Mouse (Mus musculus): ENCODE measurements around the gene Agl. TPM values are rescaled to one million over a fixed set of nuclear protein-coding genes. Genes with fewer than 3 reads are reported as not detected.

Agl gene
- total RNA-seq, 2 experiments from 2014 or later: 25.3 to 25.8 TPM

GRCm38 (mm10) chr3:116705637-116706204 lies 102.2 kb downstream of the Agl start:
- no peak overlapping the region for H3K4me3 ChIP-seq
- H3K27ac ChIP-seq: no peak overlapping the region
- DNase-seq (ENCODE audit: extremely low spot score in 1 of 2, low spot score in 2 of 2): no peak
- TF ChIP-seq CTCF (IDR thresholded peaks at IDR 0.05): no peak
- intact Hi-C loops (cut with DNase I): no loop called here

GRCm38 (mm10) chr3:116703835-116704234 lies 104.1 kb downstream of the Agl start:
- Histone ChIP-seq H3K4me3 (no peak overlapping the region), H3K27ac (no peak overlapping the region)
- no peak for TF ChIP-seq CTCF (IDR thresholded peaks at IDR 0.05)
- intact Hi-C loops (cut with DNase I): no loop called here
- DNase-seq (ENCODE audit: extremely low spot score in 1 of 2, low spot score in 2 of 2): no peak

DNA sequence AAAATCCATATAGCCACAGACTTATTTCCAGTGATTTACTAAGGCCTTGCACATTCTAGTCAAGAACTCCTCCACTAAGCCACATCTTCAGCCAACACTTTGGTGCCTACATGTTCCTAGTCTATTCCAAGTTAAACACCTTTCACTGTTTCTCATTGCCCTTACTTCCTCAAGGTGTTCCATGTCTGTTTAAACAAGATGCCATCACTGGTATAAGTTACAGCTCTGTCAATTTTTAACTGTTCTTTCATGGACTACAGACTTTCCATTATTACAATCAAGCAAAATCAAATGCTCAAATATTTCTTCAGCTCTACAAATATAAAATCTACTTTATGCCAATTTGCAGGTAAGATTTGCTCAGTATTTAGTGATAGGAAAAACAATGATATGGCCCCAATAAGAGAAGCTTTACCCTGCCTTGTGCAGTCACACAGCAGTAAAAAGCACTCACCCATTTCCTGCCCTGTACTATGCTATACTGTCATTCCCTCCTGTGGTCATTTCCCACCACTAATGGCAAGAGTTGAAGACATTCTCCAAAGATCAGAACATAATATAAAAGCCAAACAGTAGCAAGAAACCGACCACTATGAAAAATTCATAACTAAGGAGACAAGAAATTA lies 105.2 kb downstream of the Agl start:
- intact Hi-C loops (cut with DNase I): no loop called here

GRCm38 (mm10) chr3:116701601-116702000 lies 106.4 kb downstream of the Agl start:
- Histone ChIP-seq H3K4me3 (no peak overlapping the region), H3K27ac (no peak overlapping the region)
- no peak for TF ChIP-seq CTCF (IDR thresholded peaks at IDR 0.05)
- intact Hi-C loops (cut with DNase I): no loop called here
- DNase-seq (ENCODE audit: extremely low spot score in 1 of 2, low spot score in 2 of 2): no peak

More for the DNA sequence above, 105.2 kb downstream of the Agl start:
- TF ChIP-seq CTCF (IDR thresholded peaks at IDR 0.05): no peak
- H3K4me3 ChIP-seq: no peak overlapping the region
- H3K27ac ChIP-seq: no peak overlapping the region
- no peak for DNase-seq (ENCODE audit: extremely low spot score in 1 of 2, low spot score in 2 of 2)

DNA sequence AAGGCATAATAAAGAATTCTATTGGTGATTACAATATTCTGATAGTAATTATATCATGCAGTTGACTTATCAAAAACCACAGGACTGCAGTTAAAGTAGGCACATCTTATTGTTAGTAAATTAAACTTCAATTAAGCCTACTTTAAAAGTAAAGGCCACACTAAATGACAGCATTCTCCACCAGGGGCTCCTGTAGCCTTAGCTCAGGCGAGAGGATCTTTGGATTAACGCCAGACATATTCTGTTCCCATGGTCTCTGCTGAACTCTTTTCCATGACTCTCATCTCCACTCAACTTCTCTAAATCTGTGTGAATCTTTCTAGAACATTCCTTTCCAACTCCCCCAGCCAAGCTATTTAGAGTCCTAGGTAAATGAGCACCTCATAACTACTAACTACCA lies 109.2 kb downstream of the Agl start:
- Histone ChIP-seq H3K4me3 (no peak overlapping the region), H3K27ac (no peak overlapping the region)
- TF ChIP-seq CTCF (IDR thresholded peaks at IDR 0.05): no peak; the same call in 1 of the 2 replicates
- intact Hi-C loops (cut with DNase I): no loop called here
- no peak for DNase-seq (ENCODE audit: extremely low spot score in 1 of 2, low spot score in 2 of 2)

- Histone ChIP-seq H3K4me3 (no peak overlapping the region), H3K27ac (no peak overlapping the region)
- no peak for DNase-seq (ENCODE audit: extremely low spot score in 1 of 2, low spot score in 2 of 2)
- TF ChIP-seq CTCF (IDR thresholded peaks at IDR 0.05): no peak
- intact Hi-C loops (cut with DNase I): no loop called here
These were observed 112.3 kb downstream of the Agl start for GRCm38 (mm10) chr3:116695666-116695985.

- no peak overlapping the region for H3K27ac ChIP-seq
- no peak for TF ChIP-seq CTCF (IDR thresholded peaks at IDR 0.05)
- DNase-seq (ENCODE audit: extremely low spot score in 1 of 2, low spot score in 2 of 2): no peak
- H3K4me3 ChIP-seq: no peak overlapping the region
- intact Hi-C loops (cut with DNase I): no loop called here
These were observed 112.9 kb downstream of the Agl start for GRCm38 (mm10) chr3:116694955-116695665.

DNA sequence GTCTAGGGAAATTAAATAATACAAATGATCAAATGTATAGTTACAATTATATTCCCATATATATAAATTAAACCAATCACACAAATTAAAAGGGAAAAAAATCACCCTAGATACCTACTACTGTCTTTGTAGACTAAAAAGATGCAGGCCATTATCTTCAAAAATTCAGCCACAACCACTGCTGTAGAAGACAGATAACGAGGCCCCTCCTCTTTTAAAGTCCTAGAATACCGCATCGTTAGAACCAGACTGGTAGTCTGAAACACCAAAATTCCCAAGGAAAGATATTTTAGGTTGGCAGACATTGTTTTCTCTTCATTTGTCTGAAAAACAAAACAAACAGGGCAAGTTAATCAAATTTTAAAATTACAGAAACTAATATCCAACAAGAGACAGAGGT lies 113.7 kb downstream of the Agl start:
- no peak for DNase-seq (ENCODE audit: extremely low spot score in 1 of 2, low spot score in 2 of 2)
- Histone ChIP-seq H3K27ac (no peak overlapping the region), H3K4me3 (no peak overlapping the region)
- TF ChIP-seq CTCF (IDR thresholded peaks at IDR 0.05): no peak
- intact Hi-C loops (cut with DNase I): no loop called here

Other genes starting within 250 kb of the Agl start
- not detected for gene Lrrc39, start 245.2 kb downstream of the Agl start, total RNA-seq (2021)
- 1 to 10 TPM; 5.9 to 8.1 TPM for gene Sass6, start 213.2 kb downstream of the Agl start, total RNA-seq (2021)
- gene Trmt13, start 193.6 kb downstream of the Agl start, total RNA-seq (2021): 10 to 100 TPM; 17.4 to 19.4 TPM
- 10 to 100 TPM; 55.1 to 57.3 TPM for gene Mfsd14a, start 145.5 kb downstream of the Agl start, total RNA-seq (2021)
- gene Gm43191, start 126.9 kb downstream of the Agl start, total RNA-seq (2021): under 1 TPM in 1 of 2 experiments, not detected in 1; 0.56 TPM
- gene Slc35a3, start 95.3 kb downstream of the Agl start, total RNA-seq (2021): 10 to 100 TPM; 15.7 to 17.7 TPM
- gene Frrs1, start 51.3 kb upstream of the Agl start, total RNA-seq (2021): 1 to 10 TPM in 1 of 2 experiments, under 1 TPM in 1; 0.57 to 1.1 TPM
- not detected for gene 4930455H04Rik, start 160.1 kb upstream of the Agl start, total RNA-seq (2021)
- 10 to 100 TPM; 21.6 to 23.6 TPM for gene Palmd, start 160.8 kb upstream of the Agl start, total RNA-seq (2021)